Mouse (Mus musculus) kidney, postnatal 0 days (tissue): ENCODE measurements around the gene Cd9. TPM values are rescaled to one million over a fixed set of nuclear protein-coding genes. Genes with fewer than 3 reads are reported as not detected.

Experiments
- ATAC-seq: fragments of 200-750 bp; cut with Nextera tagmentation; replicated peaks from 2 replicates; pipeline ENCODE4 v1.8.0; 2017; ENCODE audit warnings: low read depth, moderate number of reproducible peaks, moderate TSS enrichment, moderate library complexity; ENCODE audit not compliant: low FRiP score
- DNase-seq: peaks from one replicate; pipeline ENCODE4 v3.0.0-alpha.2; 2016; ENCODE audit warnings: low spot score
- H3K27ac ChIP-seq: fragments of 300-500 bp; sonication (generic); 2 replicates; pipeline ENCODE4 v1.5.1; 2014; ENCODE audit warnings: mild to moderate bottlenecking
- H3K27me3 ChIP-seq: fragments of 300-500 bp; sonication (generic); 2 replicates; pipeline ENCODE4 v1.6.1; 2014; ENCODE audit warnings: low read length, mixed read lengths; ENCODE audit not compliant: insufficient read depth
- H3K36me3 ChIP-seq: fragments of 300-500 bp; sonication (generic); 2 replicates; pipeline ENCODE4 v1.6.1; 2014; ENCODE audit warnings: low read length, mixed read lengths; ENCODE audit not compliant: insufficient read depth
- H3K4me1 ChIP-seq: fragments of 300-500 bp; sonication (generic); replicated peaks from 2 replicates; pipeline ENCODE4 v1.6.1; 2014; ENCODE audit warnings: antibody characterized with exemption, low read length, mixed read lengths; ENCODE audit not compliant: insufficient read depth
- H3K4me2 ChIP-seq: fragments of 300-500 bp; sonication (generic); 2 replicates; pipeline ENCODE4 v1.6.1; 2014; ENCODE audit warnings: mild to moderate bottlenecking, low read length, moderate library complexity, mixed read lengths
- H3K4me3 ChIP-seq: fragments of 300-500 bp; sonication (generic); replicated peaks from 2 replicates; pipeline ENCODE4 v1.5.1; 2014; ENCODE audit warnings: low read depth, low read length
- H3K9ac ChIP-seq: fragments of 300-500 bp; sonication (generic); 2 replicates; pipeline ENCODE4 v1.6.1; 2014; ENCODE audit warnings: low read depth, low read length
- H3K9me3 ChIP-seq: fragments of 300-500 bp; sonication (generic); replicated peaks from 2 replicates; pipeline ENCODE4 v1.6.1; 2016; ENCODE audit warnings: low read length, inconsistent platforms, mixed read lengths
- CTCF ChIP-seq: IDR thresholded peaks from 2 replicates; pipeline ENCODE4 v1.5.1; 2016; ENCODE audit warnings: antibody characterized with exemption, low read depth, mild to moderate bottlenecking, moderate library complexity
- WGBS: fragments of 180-500 bp; shearing (Covaris S2); extraction: QIAGEN DNeasy Blood & Tissue Kit; methylation state at CpG from one replicate; pipeline ENCODE4 v1.1.7; 2014; 5-methylcytosine and 5-hydroxymethylcytosine counted together
- polyA plus RNA-seq: library from polyadenylated mRNA; unstranded; fragments of >200 nt; fragmentation: Nextera tagmentation; extraction: Ambion mirVana; gene quantifications from 2 replicates; pipeline ENCODE4 v1.2.1, GENCODE M21; 2015

The Cd9 gene
- polyA plus RNA-seq, 1 experiment from 2014 or later = 278 TPM

- WGBS = 44% methylated on average over 11 of the region's 11 CpGs
- H3K36me3 ChIP-seq = no peaks in the 10 kb centered on the region
These were observed 84.0 kb downstream of the Cd9 start for GRCm38 (mm10) chr6:125410551-125410950.

More at GRCm38 (mm10) chr6:125410551-125410950, 84.0 kb downstream of the Cd9 start:
- H3K4me2 ChIP-seq = peak overlapping the region; percentile 11; the same call in 1 of the 2 replicates
- TF ChIP-seq CTCF = no peak
- no peak overlapping the region for H3K9ac ChIP-seq
- H3K27ac ChIP-seq = no peak overlapping the region
- no peaks in the 10 kb centered on the region for H3K27me3 ChIP-seq
- DNase-seq (no peak), ATAC-seq (no peak)
- no peak overlapping the region for H3K4me3 ChIP-seq
- no peaks in the 10 kb centered on the region for H3K9me3 ChIP-seq
- no peaks in the 10 kb centered on the region for H3K4me1 ChIP-seq

Other genes with a start within 250 kb of the Cd9 start
- gene Tuba3a, start 208.7 kb downstream of the Cd9 start, polyA plus RNA-seq = 0.17 TPM in 1 of 2 replicates, not detected in the other
- gene Ltbr, start 180.9 kb downstream of the Cd9 start, polyA plus RNA-seq = 69.8 and 71.6 TPM in 2 replicates
- gene Scnn1a, start 174.1 kb downstream of the Cd9 start, polyA plus RNA-seq = 19.9 and 22.7 TPM in 2 replicates
- 77.9 and 80.4 TPM in 2 replicates for gene Tnfrsf1a, start 145.4 kb downstream of the Cd9 start, polyA plus RNA-seq
- 3.1 and 3.4 TPM in 2 replicates for gene Plekhg6, start 114.0 kb downstream of the Cd9 start, polyA plus RNA-seq
- 4.5 and 5.1 TPM in 2 replicates for gene Vwf, start 52.0 kb upstream of the Cd9 start, polyA plus RNA-seq
- 0.23 and 0.33 TPM in 2 replicates for gene Ano2, start 195.6 kb upstream of the Cd9 start, polyA plus RNA-seq